9 mouse cellular contexts compared by ENCODE assay signal in the genomic region with DNA sequence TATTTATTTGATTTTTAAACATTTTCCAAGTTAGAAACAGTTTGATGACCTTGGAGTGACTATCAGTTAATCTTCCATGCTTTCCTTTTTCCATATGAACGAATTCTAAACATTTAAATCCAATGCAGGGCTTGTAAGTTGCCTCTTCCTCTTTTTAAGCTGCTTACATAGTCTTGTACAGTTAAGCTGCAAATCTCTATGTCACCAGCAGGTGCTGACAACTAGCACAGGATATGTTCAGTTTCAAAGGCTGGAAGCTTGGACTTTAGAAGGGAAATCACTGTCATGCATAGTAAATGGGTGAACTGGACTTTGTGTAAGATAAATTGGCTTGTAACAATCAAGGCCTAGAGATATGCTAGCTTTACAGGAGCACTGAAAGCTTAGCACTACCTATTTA. TPM values are rescaled to one million over a fixed set of nuclear protein-coding genes. Genes with fewer than 3 reads are reported as not detected.
A peak's percentile ranks its signal among the peaks of the same experiment; 100 is the strongest.
DNase-seq lines count a peak whose midpoint lies in the region; ATAC-seq lines count a peak whose summit lies in the region.
"Had no signal": no experiment of that assay in that cellular context is flagged by ENCODE, and none has a peak within 500 bp of the region (broad histone marks: within the 10 kb centered on the region; RNA-seq: fewer than 3 reads in every experiment).

No protein-coding gene starts in this region.

- no peak overlapping the region for H3K27ac ChIP-seq in kidney, embryonic 14.5 days (ENCODE audit: low read depth, low read length)
- H3K27ac ChIP-seq in intestine, embryonic 16.5 days (ENCODE audit: low read length), result no peak overlapping the region
- H3K27ac ChIP-seq: hindbrain, embryonic 13.5 days had no signal

- H3K9ac ChIP-seq in kidney, embryonic 14.5 days (ENCODE audit: low read depth, low read length), result no peak overlapping the region
- H3K9ac ChIP-seq in intestine, embryonic 16.5 days (ENCODE audit: low read depth, low read length), result no peak overlapping the region
- H3K9ac ChIP-seq: hindbrain, embryonic 13.5 days had no signal

- no peaks in the 10 kb centered on the region for H3K4me1 ChIP-seq in kidney, embryonic 14.5 days (ENCODE audit: control insufficient read depth, insufficient read depth, low read length)
- no peaks in the 10 kb centered on the region for H3K4me1 ChIP-seq in intestine, embryonic 16.5 days (ENCODE audit: control insufficient read depth, insufficient read depth, low read length)
- H3K4me1 ChIP-seq: hindbrain, embryonic 13.5 days had no signal

- no peaks in the 10 kb centered on the region for H3K27me3 ChIP-seq in kidney, embryonic 14.5 days (ENCODE audit: control insufficient read depth, insufficient read depth, low read length)
- no peaks in the 10 kb centered on the region for H3K27me3 ChIP-seq in intestine, embryonic 16.5 days (replicated peaks; ENCODE audit: control insufficient read depth, insufficient read depth, low read length)
- H3K27me3 ChIP-seq: hindbrain, embryonic 13.5 days had no signal

- WGBS in kidney, embryonic 14.5 days, result 41% methylated on average over 1 of the region's 1 CpGs
- WGBS in intestine, embryonic 16.5 days, result 30% methylated on average over 1 of the region's 1 CpGs

- ATAC-seq in kidney, embryonic 14.5 days (ENCODE audit: low FRiP score, low TSS enrichment), result no peak
- 0 out of 2 replicates have a peak, but pooled peaks have one; percentile 48 for ATAC-seq in intestine, embryonic 16.5 days

- H3K9me3 ChIP-seq in kidney, embryonic 14.5 days (ENCODE audit: control insufficient read depth, low read length), result no peaks in the 10 kb centered on the region
- no peaks in the 10 kb centered on the region for H3K9me3 ChIP-seq in intestine, embryonic 16.5 days (ENCODE audit: control insufficient read depth, low read length)
- H3K9me3 ChIP-seq: hindbrain, embryonic 13.5 days had no signal

- no peaks in the 10 kb centered on the region for H3K36me3 ChIP-seq in kidney, embryonic 14.5 days (ENCODE audit: control insufficient read depth, insufficient read depth, low read length)
- no peaks in the 10 kb centered on the region for H3K36me3 ChIP-seq in intestine, embryonic 16.5 days (ENCODE audit: control insufficient read depth, insufficient read depth, low read length)
- H3K36me3 ChIP-seq: hindbrain, embryonic 13.5 days had no signal

- no peak overlapping the region for H3K4me3 ChIP-seq in kidney, embryonic 14.5 days (ENCODE audit: low read length)
- no peak overlapping the region for H3K4me3 ChIP-seq in intestine, embryonic 16.5 days (ENCODE audit: low read length)
- H3K4me3 ChIP-seq: hindbrain, embryonic 13.5 days had no signal

- DNase-seq in adrenal gland, postnatal 10 days, result peak; percentile 4
- DNase-seq in adrenal gland, adult 18-20 months (ENCODE audit: low spot score in 2 of 2), result no peak
- peak; percentile 28 for DNase-seq in kidney, adult 9 months
- peak; percentile 27 for DNase-seq in ES-CJ7 (ENCODE audit: low read depth, low spot score)
- no peak for DNase-seq in frontal cortex, postnatal 25 days (ENCODE audit: low spot score in 2 of 2)
- DNase-seq in frontal cortex, postnatal 10 days (ENCODE audit: low spot score in 2 of 2), result no peak

- no peak overlapping the region for H3K4me2 ChIP-seq in kidney, embryonic 14.5 days (replicated peaks; ENCODE audit: low read depth, low read length)
- H3K4me2 ChIP-seq in intestine, embryonic 16.5 days (ENCODE audit: low read depth, low read length), result no peak overlapping the region
- H3K4me2 ChIP-seq: hindbrain, embryonic 13.5 days had no signal

RNA-seq across cellular contexts. Expression of a gene that starts 29.6 kb away (rescaled TPM):
- total RNA-seq in adrenal gland, postnatal 10 days (2021), result 1 to 10 TPM; 3.0 to 8.7 TPM
- 1 to 10 TPM; 1.6 to 3.1 TPM for total RNA-seq in adrenal gland, adult 18-20 months (2021)
- polyA plus RNA-seq in kidney, embryonic 14.5 days (2014; fragmentation: Nextera tagmentation; extraction: Ambion mirVana), result 2.5 and 3.3 TPM in 2 replicates
- 2.2 and 2.5 TPM in 2 replicates for polyA plus RNA-seq in intestine, embryonic 16.5 days (2015; fragmentation: Nextera tagmentation; extraction: Ambion mirVana)

Comparison
In these comparisons a context has a peak if more than half of its experiments do, and no peak if none do; other contexts are left out.
1. DNase-seq: peak in adrenal gland, postnatal 10 days (single experiment), kidney, adult 9 months (single experiment) and ES-CJ7 (single experiment); none in adrenal gland, adult 18-20 months (0 of 2), frontal cortex, postnatal 25 days (0 of 2) and frontal cortex, postnatal 10 days (0 of 2).